ENCODE assay signal across 23 mouse cellular contexts in genomic region chr1:151625260-151625659, GRCm38 (mm10). TPM values are rescaled to one million over a fixed set of nuclear protein-coding genes. Genes with fewer than 3 reads are reported as not detected.
DNase-seq lines count a peak whose midpoint lies in the region; ATAC-seq lines count a peak whose summit lies in the region.
"Had no signal": no experiment of that assay in that cellular context is flagged by ENCODE, and none has a peak within 500 bp of the region (broad histone marks: within the 10 kb centered on the region; RNA-seq: fewer than 3 reads in every experiment).

No protein-coding gene starts in this region.

- no peaks in the 10 kb centered on the region for H3K36me3 ChIP-seq in embryonic facial prominence, embryonic 11.5 days (replicated peaks; ENCODE audit: control insufficient read depth, insufficient read depth, low read depth, low read length)
- H3K36me3 ChIP-seq in embryonic facial prominence, embryonic 10.5 days (replicated peaks): no peaks in the 10 kb centered on the region
- H3K36me3 ChIP-seq in forebrain, embryonic 16.5 days (ENCODE audit: control insufficient read depth, insufficient read depth): no peaks in the 10 kb centered on the region
- H3K36me3 ChIP-seq: embryonic facial prominence, embryonic 13.5 days; heart, embryonic 13.5 days; hindbrain, embryonic 15.5 days; intestine, embryonic 15.5 days; limb, embryonic 10.5 days had no signal

- no peaks in the 10 kb centered on the region for H3K27me3 ChIP-seq in embryonic facial prominence, embryonic 11.5 days (ENCODE audit: control insufficient read depth, insufficient read depth, low read length)
- H3K27me3 ChIP-seq in embryonic facial prominence, embryonic 10.5 days (replicated peaks; ENCODE audit: low read depth, poor library complexity, severe bottlenecking): no peaks in the 10 kb centered on the region
- no peaks in the 10 kb centered on the region for H3K27me3 ChIP-seq in forebrain, embryonic 16.5 days (replicated peaks; ENCODE audit: control insufficient read depth, insufficient read depth, low read length)
- H3K27me3 ChIP-seq: embryonic facial prominence, embryonic 13.5 days; heart, embryonic 13.5 days; hindbrain, embryonic 15.5 days; intestine, embryonic 15.5 days had no signal

- no peaks in the 10 kb centered on the region for H3K9me3 ChIP-seq in embryonic facial prominence, embryonic 11.5 days (replicated peaks; ENCODE audit: control insufficient read depth, low read length)
- no peaks in the 10 kb centered on the region for H3K9me3 ChIP-seq in embryonic facial prominence, embryonic 10.5 days
- H3K9me3 ChIP-seq in forebrain, embryonic 16.5 days (ENCODE audit: control insufficient read depth, low read length): no peaks in the 10 kb centered on the region
- H3K9me3 ChIP-seq: embryonic facial prominence, embryonic 13.5 days; heart, embryonic 13.5 days; hindbrain, embryonic 15.5 days; intestine, embryonic 15.5 days; limb, embryonic 10.5 days had no signal

- H3K27ac ChIP-seq in embryonic facial prominence, embryonic 11.5 days (replicated peaks; ENCODE audit: low read depth, low read length): no peak overlapping the region
- no peak overlapping the region for H3K27ac ChIP-seq in embryonic facial prominence, embryonic 10.5 days (replicated peaks)
- H3K27ac ChIP-seq in forebrain, embryonic 16.5 days (ENCODE audit: low read length): no peak overlapping the region
- H3K27ac ChIP-seq: embryonic facial prominence, embryonic 13.5 days; heart, embryonic 13.5 days; hindbrain, embryonic 15.5 days; intestine, embryonic 15.5 days; limb, embryonic 10.5 days; liver, embryonic 14.5 days had no signal

- peak; percentile 45 for DNase-seq in embryonic facial prominence, embryonic 11.5 days (ENCODE audit: low spot score)
- DNase-seq in embryonic facial prominence, embryonic 10.5 days (ENCODE audit: low spot score): no peak
- peak; percentile 39 for DNase-seq in lung, postnatal 36 days
- DNase-seq in lung, postnatal 25 days (ENCODE audit: low spot score): no peak
- DNase-seq in left cerebral cortex, adult 18-20 months (ENCODE audit: low spot score in 2 of 2): no peak
- DNase-seq in right cerebral cortex, adult 2 months (ENCODE audit: low spot score in 2 of 2): no peak
- DNase-seq: adrenal gland, postnatal 14 days; cerebellum, adult 8-10 months; forebrain, postnatal 0 days; heart, adult 18-20 months; kidney, adult 9 months; kidney, postnatal 25 days had no signal

- no peak for ATAC-seq in embryonic facial prominence, embryonic 11.5 days (replicated peaks; ENCODE audit: insufficient number of reproducible peaks, low FRiP score, low TSS enrichment, low read depth)
- ATAC-seq in megakaryocyte, adult 5-6 weeks (ENCODE audit: poor library complexity, severe bottlenecking): peak; percentile 80
- ATAC-seq in forebrain, embryonic 16.5 days: no peak
- ATAC-seq: activated CD4-positive, CD25-positive, alpha-beta regulatory T cell, adult 4 months; CD4-positive, CD25-positive, alpha-beta regulatory T cell, adult 4 months; forebrain, postnatal 0 days; intestine, embryonic 15.5 days; midbrain, embryonic 16.5 days had no signal

- H3K4me3 ChIP-seq in embryonic facial prominence, embryonic 11.5 days (ENCODE audit: low read depth, low read length): no peak overlapping the region
- no peak overlapping the region for H3K4me3 ChIP-seq in embryonic facial prominence, embryonic 10.5 days
- no peak overlapping the region for H3K4me3 ChIP-seq in forebrain, embryonic 16.5 days (replicated peaks; ENCODE audit: low read length)
- H3K4me3 ChIP-seq: embryonic facial prominence, embryonic 13.5 days; heart, embryonic 13.5 days; hindbrain, embryonic 15.5 days; intestine, embryonic 15.5 days; limb, embryonic 10.5 days had no signal

- no peak overlapping the region for H3K4me2 ChIP-seq in embryonic facial prominence, embryonic 11.5 days (ENCODE audit: low read depth, low read length)
- H3K4me2 ChIP-seq in forebrain, embryonic 16.5 days (ENCODE audit: low read length): no peak overlapping the region
- H3K4me2 ChIP-seq: embryonic facial prominence, embryonic 13.5 days; heart, embryonic 13.5 days; hindbrain, embryonic 15.5 days; intestine, embryonic 15.5 days had no signal

- no peak overlapping the region for H3K9ac ChIP-seq in embryonic facial prominence, embryonic 11.5 days (replicated peaks; ENCODE audit: low read length)
- H3K9ac ChIP-seq in forebrain, embryonic 16.5 days (replicated peaks; ENCODE audit: low read depth, low read length): no peak overlapping the region
- H3K9ac ChIP-seq: embryonic facial prominence, embryonic 13.5 days; forebrain, postnatal 0 days; heart, embryonic 13.5 days; hindbrain, embryonic 15.5 days; intestine, embryonic 15.5 days; liver, embryonic 14.5 days had no signal

- WGBS in embryonic facial prominence, embryonic 11.5 days: 67% methylated on average over 4 of the region's 4 CpGs
- 75% methylated on average over 4 of the region's 4 CpGs for WGBS in embryonic facial prominence, embryonic 10.5 days
- WGBS in forebrain, embryonic 16.5 days: 84% methylated on average over 4 of the region's 4 CpGs

- no peaks in the 10 kb centered on the region for H3K4me1 ChIP-seq in embryonic facial prominence, embryonic 11.5 days (ENCODE audit: control insufficient read depth, insufficient read depth, low read length)
- 0 out of 2 replicates have a peak, but pooled peaks cover 7% of the 10 kb centered on the region for H3K4me1 ChIP-seq in embryonic facial prominence, embryonic 10.5 days
- H3K4me1 ChIP-seq in forebrain, embryonic 16.5 days (replicated peaks; ENCODE audit: control insufficient read depth, insufficient read depth, low read length): peaks cover 6% of the 10 kb centered on the region
- H3K4me1 ChIP-seq: heart, embryonic 13.5 days had no signal

RNA-seq across cellular contexts. Expression of gene Fam129a, which starts 54.3 kb away (rescaled TPM):
- polyA plus RNA-seq in embryonic facial prominence, embryonic 11.5 days (2014; fragmentation: Nextera tagmentation; extraction: Ambion mirVana): 1.4 and 1.9 TPM in 2 replicates
- 0.53 and 1.00 TPM in 2 replicates for polyA plus RNA-seq in embryonic facial prominence, embryonic 10.5 days (2016; fragmentation: Nextera tagmentation; extraction: Ambion mirVana)
- total RNA-seq in megakaryocyte, adult 5-6 weeks (2015): 69.2 and 74.7 TPM in 2 replicates
- total RNA-seq in megakaryocyte, adult 5-6 weeks (2017): 147 and 157 TPM in 2 replicates
- total RNA-seq in left cerebral cortex, adult 18-20 months (2021): 1 to 10 TPM; 1.4 to 1.5 TPM
- polyA plus RNA-seq in forebrain, embryonic 16.5 days (2015; fragmentation: Nextera tagmentation; extraction: Ambion mirVana): 0.68 and 0.88 TPM in 2 replicates

Comparison
In these comparisons a context has a peak if more than half of its experiments do, and no peak if none do; other contexts are left out.
1. DNase-seq: peak in embryonic facial prominence, embryonic 11.5 days (single experiment) and lung, postnatal 36 days (single experiment); none in embryonic facial prominence, embryonic 10.5 days (single experiment), lung, postnatal 25 days (single experiment), left cerebral cortex, adult 18-20 months (0 of 2) and right cerebral cortex, adult 2 months (0 of 2).